Mouse (Mus musculus) olfactory bulb, adult 2 months (tissue): ENCODE data around the gene Nxph4.

Experiments used
- CTCF ChIP-seq: fragments of 200-500 bp; IDR thresholded peaks from 2 replicates; pipeline ENCODE4 v1.5.1; 2012; ENCODE audit warnings: low read depth, mild to moderate bottlenecking, low read length, moderate library complexity; ENCODE audit not compliant: insufficient read depth
- POLR2A ChIP-seq: fragments of 200-500 bp; IDR thresholded peaks from 2 replicates; pipeline ENCODE4 v1.6.1; 2012; ENCODE audit warnings: mild to moderate bottlenecking, low read depth, low read length, moderate library complexity; ENCODE audit not compliant: insufficient read depth

DNA sequence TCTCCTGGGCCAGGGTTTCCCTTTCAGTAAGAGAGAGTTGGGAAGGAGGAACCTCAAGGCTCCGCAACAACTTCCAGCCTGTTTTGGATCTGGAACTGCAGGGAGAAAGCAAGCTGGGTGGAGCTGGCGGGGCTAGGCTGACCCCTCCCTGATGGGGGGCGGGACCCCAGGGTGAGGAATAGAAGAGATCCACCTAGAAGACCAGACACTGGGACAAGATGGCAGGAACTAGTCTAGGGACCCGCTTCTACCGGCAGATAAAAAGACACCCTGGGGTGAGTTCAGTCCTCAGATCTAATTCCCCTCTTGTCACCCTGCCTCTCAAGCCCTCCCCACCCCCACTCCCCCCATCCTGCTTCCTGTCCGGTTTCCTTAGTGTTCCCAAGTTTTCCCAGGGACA lies 19.6 kb downstream of the Nxph4 start, which contains the start of gene Ndufa4l2:
- TF ChIP-seq CTCF: no peak
- no peak for TF ChIP-seq POLR2A
